Mouse (Mus musculus) limb, embryonic 11.5 days (tissue): ENCODE results near the gene Slc43a3. TPM values are rescaled to one million over a fixed set of nuclear protein-coding genes. Genes with fewer than 3 reads are reported as not detected.

Experiments
- ATAC-seq: fragments of 200-750 bp; cut with Nextera tagmentation; 2 replicates; pipeline ENCODE4 v1.8.0; 2017; ENCODE audit warnings: low read depth; ENCODE audit not compliant: insufficient number of reproducible peaks, low FRiP score, low TSS enrichment
- DNase-seq: peaks from one replicate; pipeline ENCODE4 v3.0.0-alpha.2; 2015; ENCODE audit warnings: low spot score
- H3K27ac ChIP-seq: fragments of 300-500 bp; sonication (generic); replicated peaks from 2 replicates; pipeline ENCODE4 v1.5.1; 2014; ENCODE audit warnings: low read depth, mild to moderate bottlenecking, low read length
- H3K27me3 ChIP-seq: fragments of 300-500 bp; sonication (generic); 2 replicates; pipeline ENCODE4 v1.6.1; 2014; ENCODE audit warnings: mild to moderate bottlenecking, low read length, mixed read lengths; ENCODE audit not compliant: control insufficient read depth, insufficient read depth
- H3K36me3 ChIP-seq: fragments of 300-500 bp; sonication (generic); 2 replicates; pipeline ENCODE4 v1.6.1; 2014; ENCODE audit warnings: mild to moderate bottlenecking, low read length, moderate library complexity, mixed read lengths; ENCODE audit not compliant: control insufficient read depth, insufficient read depth
- H3K4me1 ChIP-seq: fragments of 300-500 bp; sonication (generic); 2 replicates; pipeline ENCODE4 v1.6.1; 2014; ENCODE audit warnings: low read length, mixed read lengths; ENCODE audit not compliant: control insufficient read depth, insufficient read depth
- H3K4me2 ChIP-seq: fragments of 300-500 bp; sonication (generic); 2 replicates; pipeline ENCODE4 v1.6.1; 2014; ENCODE audit warnings: low read depth, mild to moderate bottlenecking, moderate library complexity; ENCODE audit not compliant: severe bottlenecking
- H3K4me3 ChIP-seq: fragments of 300-500 bp; sonication (generic); 2 replicates; pipeline ENCODE4 v1.5.1; 2014; ENCODE audit warnings: low read depth, low read length
- H3K9ac ChIP-seq: fragments of 300-500 bp; sonication (generic); 2 replicates; pipeline ENCODE4 v1.6.1; 2014; ENCODE audit warnings: mild to moderate bottlenecking, low read length
- H3K9me3 ChIP-seq: fragments of 300-500 bp; sonication (generic); 2 replicates; pipeline ENCODE4 v1.6.1; 2016; ENCODE audit warnings: low read length; ENCODE audit not compliant: control insufficient read depth
- WGBS: fragments of 180-500 bp; shearing (Covaris S2); extraction: QIAGEN DNeasy Blood & Tissue Kit; methylation state at CpG from one replicate; pipeline ENCODE4 v1.1.7; 2014; 5-methylcytosine and 5-hydroxymethylcytosine counted together
- polyA plus RNA-seq: library from polyadenylated mRNA; unstranded; fragments of >200 nt; fragmentation: Nextera tagmentation; extraction: Ambion mirVana; gene quantifications from 2 replicates; pipeline ENCODE4 v1.2.1, GENCODE M21; 2014

The Slc43a3 gene
- polyA plus RNA-seq, 1 experiment from 2014 or later, result 31.7 TPM

DNA sequence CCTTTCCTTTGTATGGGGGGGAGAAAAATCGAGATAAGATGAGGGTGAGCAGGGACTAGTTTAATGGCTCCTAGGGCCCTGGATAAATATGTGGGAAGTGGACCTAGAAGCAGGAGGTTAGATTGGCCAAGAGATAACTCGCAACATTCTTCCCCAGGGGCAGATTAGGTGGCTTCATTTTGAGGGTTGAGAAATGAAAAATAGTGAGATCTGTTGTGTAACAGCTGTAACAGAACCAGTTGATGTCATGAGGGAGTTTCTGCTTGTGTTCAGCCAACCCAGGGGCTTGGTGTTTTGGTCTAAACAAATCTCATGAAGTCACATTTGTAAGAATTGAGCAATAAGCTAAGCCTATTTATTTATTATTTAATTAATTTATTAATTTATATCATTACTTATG lies 5.0 kb downstream of the Slc43a3 start:
- H3K4me1 ChIP-seq, result peaks cover 7% of the 10 kb centered on the region; the same call in 1 of the 2 replicates
- no peak overlapping the region for H3K4me2 ChIP-seq
- H3K36me3 ChIP-seq, result peaks cover under 1% of the 10 kb centered on the region
- no peaks in the 10 kb centered on the region for H3K9me3 ChIP-seq
- DNase-seq (no peak), ATAC-seq (no peak)
- no peaks in the 10 kb centered on the region for H3K27me3 ChIP-seq
- no peak overlapping the region for H3K4me3 ChIP-seq
- H3K27ac ChIP-seq, result no peak overlapping the region
- H3K9ac ChIP-seq, result no peak overlapping the region
- WGBS, result 86% methylated on average over 2 of the region's 2 CpGs

DNA sequence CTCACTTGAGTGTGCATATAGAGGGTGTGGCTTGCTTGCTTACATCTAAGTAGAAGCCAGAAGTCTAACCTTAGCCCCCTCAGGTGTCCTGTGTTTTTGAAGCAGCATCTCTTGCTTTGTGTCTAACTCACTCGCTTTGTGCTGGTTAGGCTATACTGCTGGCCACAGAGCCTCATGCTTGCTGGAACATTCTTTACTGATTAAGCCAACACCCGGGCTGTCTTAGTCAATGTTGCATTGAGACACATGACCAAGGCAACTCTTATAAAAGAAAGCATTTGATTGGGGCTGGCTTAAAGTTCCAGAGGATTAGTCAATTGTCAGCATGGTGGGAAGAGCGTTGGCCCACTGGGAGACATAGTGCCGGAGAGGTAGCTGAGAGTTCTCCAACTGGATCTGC lies 5.4 kb downstream of the Slc43a3 start:
- peaks cover 5% of the 10 kb centered on the region for H3K36me3 ChIP-seq
- no peak overlapping the region for H3K4me3 ChIP-seq
- H3K27ac ChIP-seq, result no peak overlapping the region
- H3K9ac ChIP-seq, result no peak overlapping the region
- no peak for DNase-seq
- no peaks in the 10 kb centered on the region for H3K9me3 ChIP-seq
- no peak overlapping the region for H3K4me2 ChIP-seq
- WGBS, result 93% methylated on average over 4 of the region's 4 CpGs
- H3K27me3 ChIP-seq, result no peaks in the 10 kb centered on the region
- H3K4me1 ChIP-seq, result peaks cover 7% of the 10 kb centered on the region; the same call in 1 of the 2 replicates
- ATAC-seq, result no peak

DNA sequence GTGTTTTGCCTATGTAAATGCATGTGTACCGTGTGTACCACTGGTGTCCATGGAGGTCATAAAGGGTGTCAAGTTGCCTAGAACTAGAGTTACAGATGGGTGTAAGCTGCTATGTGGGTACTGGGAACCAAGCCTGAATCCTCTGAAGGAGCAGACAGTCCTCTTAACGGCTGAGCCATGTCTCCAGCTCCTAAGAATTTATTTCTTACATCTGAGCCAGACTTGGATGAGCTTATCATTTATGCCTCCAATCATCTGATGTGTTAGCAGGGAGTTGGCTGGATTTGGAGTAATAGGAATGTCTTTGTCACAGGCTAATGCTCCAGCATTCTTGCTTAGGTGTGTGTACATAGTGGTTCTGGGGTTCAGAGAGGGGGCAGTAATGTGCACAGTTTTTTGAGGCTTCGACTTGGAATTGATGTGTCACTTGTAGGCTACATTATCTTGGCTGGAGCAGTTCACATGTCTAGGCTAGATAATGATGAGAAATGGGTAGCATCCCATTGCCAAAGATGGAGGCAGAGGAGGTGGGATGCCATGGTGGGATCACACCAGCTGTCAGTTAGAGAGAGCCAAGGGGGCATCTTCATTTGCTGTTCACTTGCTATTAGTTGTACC lies 10.9 kb downstream of the Slc43a3 start:
- no peak overlapping the region for H3K27ac ChIP-seq
- no peaks in the 10 kb centered on the region for H3K27me3 ChIP-seq
- no peak overlapping the region for H3K9ac ChIP-seq
- H3K9me3 ChIP-seq, result no peaks in the 10 kb centered on the region
- 88% methylated on average over 3 of the region's 3 CpGs for WGBS
- no peak overlapping the region for H3K4me2 ChIP-seq
- no peak for DNase-seq
- no peak for ATAC-seq
- no peaks in the 10 kb centered on the region for H3K4me1 ChIP-seq
- peaks cover 26% of the 10 kb centered on the region for H3K36me3 ChIP-seq
- no peak overlapping the region for H3K4me3 ChIP-seq

DNA sequence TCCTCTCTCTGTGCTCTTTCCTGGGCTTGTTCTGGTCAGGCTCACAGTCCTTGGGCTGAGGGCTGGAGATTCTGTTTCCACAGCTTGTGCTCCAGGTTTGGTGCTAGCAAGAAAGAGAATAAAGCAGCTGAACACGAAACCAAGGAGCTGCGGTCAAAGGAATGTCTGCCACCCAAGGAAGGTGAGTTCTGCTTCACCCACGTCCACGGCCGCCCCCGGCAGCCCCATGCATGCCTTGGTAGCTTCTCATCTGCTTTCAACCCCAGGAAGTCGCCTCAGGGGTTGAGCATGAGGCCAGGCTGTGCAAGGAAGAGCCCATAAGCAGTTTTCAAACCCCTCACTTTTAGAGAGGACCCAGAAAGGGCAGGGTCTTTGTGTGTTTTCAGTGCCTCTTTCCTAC lies 11.9 kb downstream of the Slc43a3 start:
- Histone ChIP-seq H3K27ac (no peak overlapping the region), H3K27me3 (no peaks in the 10 kb centered on the region), H3K36me3 (peaks cover 26% of the 10 kb centered on the region), H3K4me1 (no peaks in the 10 kb centered on the region), H3K4me2 (no peak overlapping the region), H3K9me3 (no peaks in the 10 kb centered on the region), H3K9ac (no peak overlapping the region), H3K4me3 (no peak overlapping the region)
- ATAC-seq (no peak), DNase-seq (no peak)
- WGBS, result 93% methylated on average over 7 of the region's 7 CpGs

DNA sequence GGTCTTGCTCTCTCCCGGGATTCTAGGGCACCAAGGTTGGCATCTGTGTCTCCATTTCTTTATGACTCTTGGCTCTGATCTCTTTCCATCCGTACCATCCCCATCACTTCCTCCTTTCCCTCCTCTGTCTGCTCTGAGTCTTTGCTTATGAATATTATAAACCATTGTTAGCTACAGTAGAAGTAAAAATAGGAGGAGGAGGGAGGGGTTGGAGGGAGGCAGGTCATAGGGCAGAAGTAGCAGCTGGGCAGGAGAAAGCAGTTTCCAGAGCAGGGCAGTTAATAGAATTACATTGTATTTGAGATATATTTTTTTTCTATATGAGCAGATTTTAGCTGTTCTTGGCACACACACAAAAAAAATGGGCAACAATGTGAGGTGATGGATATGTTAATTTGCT lies 12.3 kb downstream of the Slc43a3 start:
- H3K9me3 ChIP-seq, result no peaks in the 10 kb centered on the region
- ATAC-seq (no peak), DNase-seq (no peak)
- H3K27me3 ChIP-seq, result no peaks in the 10 kb centered on the region
- no peaks in the 10 kb centered on the region for H3K4me1 ChIP-seq
- H3K27ac ChIP-seq, result no peak overlapping the region
- peaks cover 29% of the 10 kb centered on the region for H3K36me3 ChIP-seq
- no peak overlapping the region for H3K4me3 ChIP-seq
- H3K4me2 ChIP-seq, result no peak overlapping the region
- 94% methylated on average over 2 of the region's 2 CpGs for WGBS
- H3K9ac ChIP-seq, result no peak overlapping the region

GRCm38 (mm10) chr2:84951027-84951426 lies 14.6 kb downstream of the Slc43a3 start:
- Histone ChIP-seq H3K9me3 (no peaks in the 10 kb centered on the region), H3K36me3 (peaks cover 30% of the 10 kb centered on the region), H3K4me2 (no peak overlapping the region), H3K27ac (no peak overlapping the region), H3K4me3 (no peak overlapping the region), H3K27me3 (no peaks in the 10 kb centered on the region), H3K4me1 (no peaks in the 10 kb centered on the region), H3K9ac (no peak overlapping the region)
- DNase-seq (no peak), ATAC-seq (no peak)
- 96% methylated on average over 8 of the region's 8 CpGs for WGBS

- no peak overlapping the region for H3K9ac ChIP-seq
- no peaks in the 10 kb centered on the region for H3K9me3 ChIP-seq
- ATAC-seq, result no peak
- H3K4me1 ChIP-seq, result no peaks in the 10 kb centered on the region
- no peak overlapping the region for H3K4me3 ChIP-seq
- DNase-seq, result no peak
- H3K27me3 ChIP-seq, result no peaks in the 10 kb centered on the region
- peaks cover 24% of the 10 kb centered on the region for H3K36me3 ChIP-seq
- WGBS, result 91% methylated on average over 1 of the region's 1 CpGs
- H3K4me2 ChIP-seq, result no peak overlapping the region
- no peak overlapping the region for H3K27ac ChIP-seq
Measured at GRCm38 (mm10) chr2:84952251-84952650, 15.9 kb downstream of the Slc43a3 start.

GRCm38 (mm10) chr2:84952693-84953092 lies 16.3 kb downstream of the Slc43a3 start:
- no peak overlapping the region for H3K9ac ChIP-seq
- H3K27me3 ChIP-seq, result no peaks in the 10 kb centered on the region
- H3K9me3 ChIP-seq, result no peaks in the 10 kb centered on the region
- H3K27ac ChIP-seq, result no peak overlapping the region
- H3K4me3 ChIP-seq, result no peak overlapping the region
- no peak overlapping the region for H3K4me2 ChIP-seq
- whole genome bisulfite sequencing, result 84% methylated on average over 4 of the region's 4 CpGs
- DNase-seq (no peak), ATAC-seq (no peak)
- no peaks in the 10 kb centered on the region for H3K4me1 ChIP-seq
- H3K36me3 ChIP-seq, result peaks cover 24% of the 10 kb centered on the region

GRCm38 (mm10) chr2:84955435-84955834 lies 19.1 kb downstream of the Slc43a3 start:
- H3K27me3 ChIP-seq, result no peaks in the 10 kb centered on the region
- no peak for ATAC-seq
- no peak overlapping the region for H3K9ac ChIP-seq
- H3K4me3 ChIP-seq, result no peak overlapping the region
- H3K36me3 ChIP-seq, result peaks cover 10% of the 10 kb centered on the region; the same call in 1 of the 2 replicates
- no peak overlapping the region for H3K4me2 ChIP-seq
- WGBS, result 96% methylated on average over 9 of the region's 9 CpGs
- DNase-seq, result no peak
- H3K9me3 ChIP-seq, result no peaks in the 10 kb centered on the region
- no peaks in the 10 kb centered on the region for H3K4me1 ChIP-seq
- H3K27ac ChIP-seq, result no peak overlapping the region
